Mouse (Mus musculus): ENCODE measurements around the gene Gm2888.
"Not testable (repeated sequence)": the region's sequence is repeated elsewhere in the genome, so short reads cannot be mapped to it uniquely, and the experiment has no call there.

Gene Gm2888

GRCm38 (mm10) chr14:3029702-3030101 lies at the start of gene Gm2888:
TSS of gene Gm2888 (plus strand) at chr14:3030002.
- DNase-seq: not testable (repeated sequence)

DNA sequence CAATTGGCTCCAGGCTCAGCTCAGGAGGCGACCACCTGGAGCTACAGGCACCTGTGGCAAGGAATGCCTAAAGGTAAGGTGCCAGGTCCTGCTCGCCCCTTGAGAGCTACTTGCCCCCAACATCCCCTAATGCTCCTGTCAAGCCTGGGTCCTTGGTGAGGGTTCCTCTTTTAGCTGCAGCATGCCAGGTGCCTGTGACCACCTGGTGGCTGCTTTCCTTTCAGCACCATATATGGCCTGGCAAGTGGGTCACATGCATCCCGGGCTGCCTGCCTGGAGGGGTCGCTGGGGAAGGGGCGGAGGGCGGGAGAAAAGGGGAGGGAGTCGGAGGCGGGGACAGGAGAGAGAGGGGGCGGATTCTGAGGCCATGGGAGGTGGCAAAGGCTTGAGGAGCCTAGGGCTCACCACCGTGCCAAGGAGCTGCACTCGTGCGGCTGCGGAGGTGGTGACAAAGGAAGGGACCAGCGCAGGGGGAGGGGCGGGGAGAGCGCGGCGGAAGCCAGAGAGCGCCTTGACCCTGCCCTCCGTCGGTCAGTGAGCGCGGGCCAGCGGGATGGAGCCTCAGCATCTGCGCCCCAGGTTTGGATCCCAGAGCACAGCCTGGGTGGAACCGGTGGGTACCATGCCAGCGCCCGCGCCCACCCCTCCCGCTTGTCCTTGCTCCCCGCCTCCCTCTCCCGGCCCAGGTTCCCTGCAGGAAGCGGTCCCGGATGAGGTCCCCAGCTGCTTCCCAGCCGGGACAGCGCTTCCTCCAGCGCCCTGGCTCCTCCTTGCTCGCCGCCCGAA lies 19.1 kb downstream of the Gm2888 start, which contains the start of gene Gm2897:
TSS of gene Gm2897 (plus strand) at position 559 of the 786 bp plus-strand sequence.
- DNase-seq: not testable (repeated sequence)

DNA sequence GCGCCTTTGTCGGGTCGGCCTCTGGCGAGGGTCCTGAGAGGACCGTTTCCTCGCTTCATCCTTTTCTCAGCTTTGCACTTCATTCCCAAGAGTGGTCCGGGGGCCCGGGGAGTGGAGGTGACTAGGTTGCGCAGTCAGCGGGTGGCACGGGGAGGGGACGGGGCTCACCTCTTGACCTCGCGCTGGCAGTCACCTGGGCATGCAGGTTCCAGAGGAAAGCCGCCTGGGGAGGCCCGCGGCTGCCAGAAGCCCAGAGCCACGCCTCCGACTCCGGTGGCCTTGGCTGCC lies 19.7 kb downstream of the Gm2888 start:
- peak; percentile 6 for DNase-seq

- DNase-seq: not testable (repeated sequence)
These were observed 20.3 kb downstream of the Gm2888 start for GRCm38 (mm10) chr14:3050087-3050486.

All from right cerebral cortex, postnatal 14 days (tissue).